Mouse (Mus musculus) embryonic fibroblast, embryonic 13.5 days (primary cell): ENCODE data around the gene Fam198b. TPM values are rescaled to one million over a fixed set of nuclear protein-coding genes. Genes with fewer than 3 reads are reported as not detected.

Experiments used
- H3K27ac ChIP-seq: 2 replicates; pipeline ENCODE4 v1.5.1; 2012; ENCODE audit warnings: low read length, control low read depth, inconsistent platforms; ENCODE audit not compliant: insufficient read depth
- H3K4me1 ChIP-seq: 2 replicates; pipeline ENCODE4 v1.6.1; 2011; ENCODE audit warnings: low read length; ENCODE audit not compliant: control insufficient read depth, insufficient read depth
- H3K4me3 ChIP-seq: 2 replicates; pipeline ENCODE4 v1.5.1; 2011; ENCODE audit warnings: mild to moderate bottlenecking, control low read depth, low read length; ENCODE audit not compliant: insufficient read depth
- CTCF ChIP-seq: IDR thresholded peaks from 2 replicates; pipeline ENCODE4 v1.5.1; 2011; ENCODE audit warnings: mild to moderate bottlenecking, control low read depth, low read length, moderate library complexity, borderline replicate concordance; ENCODE audit not compliant: insufficient read depth
- POLR2A ChIP-seq: IDR thresholded peaks from 2 replicates; pipeline ENCODE4 v1.6.1; 2011; ENCODE audit warnings: low read depth, mild to moderate bottlenecking, control low read depth, low read length, moderate library complexity
- polyA plus RNA-seq: library from polyadenylated mRNA; stranded (reverse); fragments of >200 nt; gene quantifications from 2 replicates; pipeline ENCODE4 v1.2.4, GENCODE M21; 2011; ENCODE audit warnings: low read depth; ENCODE audit not compliant: missing spikeins, insufficient read length

Fam198b gene
- polyA plus RNA-seq, 1 experiment: 188 TPM

- H3K27ac ChIP-seq: peak overlapping the region; percentile 100
- peaks cover 18% of the 10 kb centered on the region for H3K4me1 ChIP-seq
- no peak overlapping the region for H3K4me3 ChIP-seq
- TF ChIP-seq POLR2A: no peak
- no peak for TF ChIP-seq CTCF
Measured at GRCm38 (mm10) chr3:79990480-79990879, 106.1 kb downstream of the Fam198b start.

- no peak overlapping the region for H3K4me3 ChIP-seq
- peaks cover 18% of the 10 kb centered on the region for H3K4me1 ChIP-seq
- peak overlapping the region; percentile 97 for H3K27ac ChIP-seq
- no peak for TF ChIP-seq CTCF
- no peak for TF ChIP-seq POLR2A
Measured at GRCm38 (mm10) chr3:79994029-79994539, 109.8 kb downstream of the Fam198b start.

GRCm38 (mm10) chr3:79995726-79996125 lies 111.4 kb downstream of the Fam198b start:
- TF ChIP-seq CTCF (no peak), POLR2A (peak; percentile 58)
- no peak overlapping the region for H3K4me3 ChIP-seq
- H3K4me1 ChIP-seq: peaks cover 14% of the 10 kb centered on the region
- H3K27ac ChIP-seq: peak overlapping the region; percentile 97

Other genes with a start within 250 kb of the Fam198b start
- gene Rxfp1, start 146.7 kb upstream of the Fam198b start, polyA plus RNA-seq: 0.10 and 0.70 TPM in 2 replicates
- 7.9 and 8.4 TPM in 2 replicates for gene Tmem144, start 31.8 kb upstream of the Fam198b start, polyA plus RNA-seq